Mouse (Mus musculus) kidney, embryonic 14.5 days (tissue): Measurements from ENCODE around the gene Fam187b. TPM values are rescaled to one million over a fixed set of nuclear protein-coding genes. Genes with fewer than 3 reads are reported as not detected.

Source experiments
- ATAC-seq: fragments of 200-750 bp; cut with Nextera tagmentation; 2 replicates; pipeline ENCODE4 v1.8.0; 2017; ENCODE audit warnings: moderate number of reproducible peaks, mild to moderate bottlenecking, moderate TSS enrichment, moderate library complexity; ENCODE audit not compliant: low FRiP score, low TSS enrichment
- H3K27ac ChIP-seq: fragments of 300-500 bp; sonication (generic); 2 replicates; pipeline ENCODE4 v1.5.1; 2014; ENCODE audit warnings: low read depth, mild to moderate bottlenecking, low read length, moderate library complexity, mixed read lengths
- H3K27me3 ChIP-seq: fragments of 300-500 bp; sonication (generic); 2 replicates; pipeline ENCODE4 v1.6.1; 2014; ENCODE audit warnings: mild to moderate bottlenecking, low read length; ENCODE audit not compliant: control insufficient read depth, insufficient read depth
- H3K36me3 ChIP-seq: fragments of 300-500 bp; sonication (generic); 2 replicates; pipeline ENCODE4 v1.6.1; 2014; ENCODE audit warnings: low read length, mixed read lengths; ENCODE audit not compliant: control insufficient read depth, insufficient read depth
- H3K4me1 ChIP-seq: fragments of 300-500 bp; sonication (generic); 2 replicates; pipeline ENCODE4 v1.6.1; 2014; ENCODE audit warnings: low read length, mixed read lengths; ENCODE audit not compliant: control insufficient read depth, insufficient read depth
- H3K4me2 ChIP-seq: fragments of 300-500 bp; sonication (generic); replicated peaks from 2 replicates; pipeline ENCODE4 v1.6.1; 2014; ENCODE audit warnings: low read depth, mild to moderate bottlenecking, low read length
- H3K4me3 ChIP-seq: fragments of 300-500 bp; sonication (generic); 2 replicates; pipeline ENCODE4 v1.5.1; 2014; ENCODE audit warnings: mild to moderate bottlenecking, low read length
- H3K9ac ChIP-seq: fragments of 300-500 bp; sonication (generic); 2 replicates; pipeline ENCODE4 v1.6.1; 2014; ENCODE audit warnings: low read depth, mild to moderate bottlenecking, low read length, moderate library complexity
- H3K9me3 ChIP-seq: fragments of 300-500 bp; sonication (generic); 2 replicates; pipeline ENCODE4 v1.6.1; 2016; ENCODE audit warnings: low read length; ENCODE audit not compliant: control insufficient read depth
- WGBS: fragments of 180-500 bp; shearing (Covaris S2); extraction: QIAGEN DNeasy Blood & Tissue Kit; methylation state at CpG from one replicate; pipeline ENCODE4 v1.1.7; 2014; 5-methylcytosine and 5-hydroxymethylcytosine counted together
- polyA plus RNA-seq: library from polyadenylated mRNA; unstranded; fragments of >200 nt; fragmentation: Nextera tagmentation; extraction: Ambion mirVana; gene quantifications from 2 replicates; pipeline ENCODE4 v1.2.1, GENCODE M21; 2014

Gene Fam187b
- polyA plus RNA-seq, 1 experiment from 2014 or later = 5.3 TPM

DNA sequence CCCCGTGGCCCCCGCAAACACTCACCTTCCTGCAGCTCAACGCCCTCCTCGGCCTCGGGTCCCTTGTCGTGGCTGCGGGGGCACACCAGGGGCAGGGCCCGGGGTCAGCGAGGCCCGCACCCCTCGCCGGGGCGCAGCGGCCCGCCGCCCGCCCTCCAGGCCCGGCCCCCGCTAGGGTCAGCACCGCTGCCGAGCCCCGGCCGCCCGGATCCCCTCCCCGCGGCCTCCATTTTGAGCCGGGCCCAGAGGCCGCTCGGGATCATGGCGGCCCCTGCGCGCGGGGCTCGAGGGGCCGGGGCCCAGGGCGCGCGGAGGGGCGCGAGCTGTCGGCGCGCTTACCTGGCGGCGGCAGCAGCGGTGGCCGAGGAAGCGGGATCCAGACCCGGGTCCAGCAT lies 17.2 kb upstream of the Fam187b start:
- Histone ChIP-seq H3K36me3 (peaks cover 53% of the 10 kb centered on the region), H3K27me3 (no peaks in the 10 kb centered on the region), H3K4me1 (peaks cover 11% of the 10 kb centered on the region; the same call in 1 of the 2 replicates), H3K4me2 (peak overlapping the region; percentile 87), H3K27ac (peak overlapping the region; percentile 98), H3K9ac (peak overlapping the region; percentile 99), H3K4me3 (peak overlapping the region; percentile 82), H3K9me3 (no peaks in the 10 kb centered on the region)
- peak; percentile 44 for ATAC-seq
- WGBS = 2% methylated on average over 15 of the region's 49 CpGs

DNA sequence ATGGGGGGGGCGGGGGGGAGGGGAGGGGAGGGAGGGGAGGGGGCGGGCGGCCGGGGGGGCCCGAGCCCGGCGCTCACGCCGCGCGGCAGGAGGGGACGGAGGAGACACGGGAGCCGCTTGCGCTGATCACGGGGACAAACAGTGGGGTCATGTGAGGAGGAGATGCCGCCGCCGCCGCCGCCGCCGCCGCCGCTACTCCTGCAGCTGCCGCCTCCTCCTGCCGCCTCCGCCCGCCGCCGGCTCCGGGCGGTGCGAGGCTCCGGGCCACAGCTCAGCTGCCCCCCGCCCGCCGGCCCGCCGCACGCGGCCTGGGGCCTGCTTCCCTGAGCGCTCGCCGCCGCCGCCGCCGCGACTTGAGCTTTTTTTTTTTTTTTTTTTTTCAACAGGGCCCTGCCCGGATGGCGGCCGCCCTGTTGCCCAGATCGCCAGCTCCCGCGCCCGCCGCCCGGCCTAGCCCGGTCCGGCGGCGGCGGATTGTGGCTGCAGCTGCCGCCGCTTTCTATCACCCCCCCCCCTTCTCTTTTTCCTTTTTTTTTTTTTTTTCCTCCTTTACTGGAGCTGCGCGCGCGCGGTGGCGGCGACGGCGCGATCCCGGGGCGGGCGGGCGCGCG lies 16.7 kb upstream of the Fam187b start, which contains the start of gene Usf2:
TSS of gene Usf2 (minus strand) at position 48 of the 611 bp plus-strand sequence.
- peaks cover 11% of the 10 kb centered on the region; the same call in 1 of the 2 replicates for H3K4me1 ChIP-seq
- under 1% methylated on average over 24 of the region's 82 CpGs for WGBS
- no peaks in the 10 kb centered on the region for H3K27me3 ChIP-seq
- ATAC-seq = peak; percentile 58
- peak within 1 kb of the TSS; percentile 87 for H3K4me2 ChIP-seq
- peak within 1 kb of the TSS; percentile 98 for H3K27ac ChIP-seq
- H3K4me3 ChIP-seq = peak within 1 kb of the TSS; percentile 82
- peaks cover 51% of the 10 kb centered on the region for H3K36me3 ChIP-seq
- H3K9me3 ChIP-seq = no peaks in the 10 kb centered on the region
- H3K9ac ChIP-seq = peak within 1 kb of the TSS; percentile 99

DNA sequence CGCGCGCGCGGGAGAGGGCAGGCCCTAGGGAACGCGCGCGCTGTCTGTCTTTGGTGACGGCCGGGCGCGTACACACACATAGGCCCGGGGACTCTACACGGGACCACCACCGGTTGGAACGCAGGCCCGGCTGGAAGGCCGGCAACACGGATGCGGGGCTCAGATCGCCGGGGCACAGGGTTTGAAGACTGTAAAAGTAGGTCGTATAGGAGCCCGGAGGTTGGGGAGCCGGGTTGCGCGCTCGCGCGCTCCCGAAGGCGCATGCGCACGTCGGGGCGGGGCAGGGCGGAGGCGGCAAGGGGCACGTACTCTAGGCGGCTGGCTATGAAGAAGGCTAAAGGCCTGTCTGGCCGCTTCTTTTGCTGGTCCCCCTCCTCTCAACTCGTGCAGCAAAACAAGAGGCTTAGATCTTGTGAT lies 16.2 kb upstream of the Fam187b start:
- Histone ChIP-seq H3K27ac (peak overlapping the region; percentile 98), H3K9me3 (no peaks in the 10 kb centered on the region), H3K27me3 (no peaks in the 10 kb centered on the region), H3K36me3 (peaks cover 48% of the 10 kb centered on the region), H3K4me3 (peak overlapping the region; percentile 82), H3K4me2 (peak overlapping the region; percentile 87), H3K4me1 (peaks cover 11% of the 10 kb centered on the region; the same call in 1 of the 2 replicates), H3K9ac (peak overlapping the region; percentile 99)
- under 1% methylated on average over 43 of the region's 43 CpGs for WGBS
- ATAC-seq = peak; percentile 53

DNA sequence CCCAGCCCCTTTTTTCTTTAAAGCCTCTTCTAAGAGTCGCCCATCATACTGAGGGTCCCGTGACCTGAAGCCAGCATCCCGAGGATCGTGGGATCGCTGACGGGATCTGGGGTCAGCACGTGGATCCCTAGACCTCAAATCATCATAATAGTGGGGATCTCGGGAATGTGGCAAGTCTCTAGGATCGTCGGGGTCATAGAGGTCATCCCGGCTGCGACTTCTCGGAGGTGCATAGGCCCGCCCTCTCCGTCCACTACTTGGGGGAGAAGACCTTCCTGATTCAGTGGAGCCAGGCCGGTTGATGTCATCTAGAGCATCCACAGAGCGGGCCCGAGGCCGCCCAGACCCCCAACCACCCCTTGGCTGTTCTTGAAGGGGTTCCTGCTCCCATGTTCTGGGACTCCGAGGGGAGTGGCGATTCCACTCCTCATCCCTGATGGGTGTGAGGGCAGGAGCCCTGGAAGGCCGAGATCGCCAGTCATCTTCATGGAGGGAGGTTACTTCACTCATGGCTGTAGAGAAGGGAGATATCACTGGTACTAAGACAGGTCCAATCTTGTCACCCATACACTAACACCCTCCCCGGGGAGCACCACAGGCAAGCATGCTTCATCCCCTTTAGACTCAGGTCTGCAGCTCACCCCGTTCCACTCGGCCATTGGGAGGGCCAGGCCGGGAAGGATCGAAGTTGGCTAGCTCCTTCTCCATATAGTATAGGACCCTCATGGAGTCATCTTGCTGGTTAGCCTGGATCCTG lies 15.3 kb upstream of the Fam187b start:
- Histone ChIP-seq H3K4me3 (peak overlapping the region; percentile 82), H3K36me3 (peaks cover 39% of the 10 kb centered on the region), H3K4me2 (peak overlapping the region; percentile 87), H3K9me3 (no peaks in the 10 kb centered on the region), H3K27me3 (no peaks in the 10 kb centered on the region), H3K4me1 (peaks cover 11% of the 10 kb centered on the region; the same call in 1 of the 2 replicates), H3K27ac (peak overlapping the region; percentile 98; the same call in 1 of the 2 replicates), H3K9ac (peak overlapping the region; percentile 99)
- ATAC-seq = no peak
- 67% methylated on average over 28 of the region's 28 CpGs for WGBS

DNA sequence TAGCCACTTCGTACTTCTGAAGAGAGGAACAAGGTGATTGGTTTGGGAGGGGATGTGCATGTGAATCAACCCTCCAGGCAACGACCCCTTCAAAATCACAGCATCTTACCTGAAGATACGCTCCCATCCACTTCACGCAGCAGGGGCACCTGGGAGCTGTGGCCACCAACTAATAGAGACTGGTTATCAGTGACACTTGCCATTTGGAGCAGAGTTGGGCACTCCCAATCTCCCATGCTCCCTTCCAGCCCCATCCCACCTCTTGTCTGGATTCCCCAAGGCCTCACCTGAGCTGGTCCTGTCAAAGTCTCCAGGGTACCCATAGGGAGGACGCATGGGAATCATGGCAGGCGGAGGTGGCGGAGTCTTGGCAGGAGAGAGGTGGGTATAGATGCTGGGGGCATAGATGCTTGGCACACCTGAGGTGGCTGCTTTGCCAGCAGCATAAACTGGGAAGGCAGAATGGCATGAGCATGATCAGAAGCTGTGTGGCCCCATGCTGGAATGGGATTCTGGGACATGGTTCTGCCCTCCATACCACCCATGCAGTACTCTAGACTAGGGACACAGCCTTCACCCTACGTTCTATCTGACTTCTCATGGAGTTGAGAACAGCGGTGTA lies 14.6 kb upstream of the Fam187b start:
- H3K27ac ChIP-seq = no peak overlapping the region
- no peak overlapping the region for H3K9ac ChIP-seq

DNA sequence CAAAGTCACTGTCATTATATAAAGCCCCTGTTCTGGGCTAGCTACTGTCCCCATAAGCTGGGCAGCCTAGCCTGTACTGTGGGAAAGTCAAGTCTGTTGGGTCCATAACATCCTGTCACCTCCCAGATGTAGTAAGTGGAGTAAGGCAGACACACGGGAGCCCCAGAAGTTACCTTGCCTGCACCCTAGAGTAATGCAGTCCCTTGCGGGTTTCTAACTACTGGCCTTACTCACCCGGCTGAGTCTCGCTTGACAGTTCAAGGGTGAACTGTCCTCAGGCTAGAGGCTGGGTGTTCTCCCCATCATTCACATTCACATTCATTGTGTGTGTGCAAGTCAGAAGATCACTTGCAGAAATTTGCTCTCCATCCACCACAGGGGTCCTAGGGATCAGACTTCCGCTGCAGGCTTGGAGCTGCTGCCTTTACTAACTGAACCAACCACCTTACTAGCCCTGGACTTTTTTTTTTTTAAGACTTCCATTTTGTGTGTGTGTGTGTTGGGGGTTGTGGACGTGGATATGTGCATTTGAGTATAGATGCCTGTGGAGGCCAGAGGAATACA lies 13.7 kb upstream of the Fam187b start:
- Histone ChIP-seq H3K36me3 (peaks cover 23% of the 10 kb centered on the region), H3K9ac (no peak overlapping the region), H3K4me2 (no peak overlapping the region), H3K4me3 (no peak overlapping the region), H3K27ac (no peak overlapping the region), H3K9me3 (no peaks in the 10 kb centered on the region), H3K27me3 (no peaks in the 10 kb centered on the region), H3K4me1 (peaks cover 11% of the 10 kb centered on the region; the same call in 1 of the 2 replicates)
- no peak for ATAC-seq
- WGBS = 88% methylated on average over 6 of the region's 6 CpGs

More for the DNA sequence above, 14.6 kb upstream of the Fam187b start:
- Histone ChIP-seq H3K4me1 (peaks cover 11% of the 10 kb centered on the region; the same call in 1 of the 2 replicates), H3K9me3 (no peaks in the 10 kb centered on the region), H3K27me3 (no peaks in the 10 kb centered on the region), H3K4me2 (no peak overlapping the region), H3K36me3 (peaks cover 32% of the 10 kb centered on the region), H3K4me3 (no peak overlapping the region)
- 97% methylated on average over 9 of the region's 9 CpGs for WGBS
- no peak for ATAC-seq

DNA sequence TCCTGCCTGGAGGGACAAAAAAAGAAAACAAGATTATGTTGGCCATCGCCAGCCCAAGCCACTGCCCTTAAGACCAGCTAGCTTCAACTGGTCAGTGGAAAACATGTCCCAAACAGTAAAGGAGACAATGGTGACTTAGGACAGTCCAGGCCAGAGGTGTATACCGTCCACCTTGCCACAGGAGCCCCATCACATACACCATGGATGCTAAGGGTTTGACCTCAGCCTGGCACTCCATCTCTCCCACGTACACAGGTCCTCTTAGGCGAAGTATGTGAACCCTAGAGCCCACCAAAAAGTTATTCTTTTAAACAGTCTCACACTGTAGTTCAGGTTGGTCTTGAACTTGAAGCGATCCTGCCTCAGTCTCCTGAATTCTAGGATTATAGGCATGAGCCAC lies 10.7 kb upstream of the Fam187b start:
- no peak overlapping the region for H3K4me2 ChIP-seq
- no peak overlapping the region for H3K9ac ChIP-seq
- H3K9me3 ChIP-seq = no peaks in the 10 kb centered on the region
- H3K4me3 ChIP-seq = no peak overlapping the region
- peaks cover 18% of the 10 kb centered on the region for H3K36me3 ChIP-seq
- 88% methylated on average over 5 of the region's 5 CpGs for WGBS
- no peak for ATAC-seq
- H3K4me1 ChIP-seq = 0 out of 2 replicates have a peak, but pooled peaks cover 5% of the 10 kb centered on the region
- H3K27me3 ChIP-seq = no peaks in the 10 kb centered on the region
- no peak overlapping the region for H3K27ac ChIP-seq

DNA sequence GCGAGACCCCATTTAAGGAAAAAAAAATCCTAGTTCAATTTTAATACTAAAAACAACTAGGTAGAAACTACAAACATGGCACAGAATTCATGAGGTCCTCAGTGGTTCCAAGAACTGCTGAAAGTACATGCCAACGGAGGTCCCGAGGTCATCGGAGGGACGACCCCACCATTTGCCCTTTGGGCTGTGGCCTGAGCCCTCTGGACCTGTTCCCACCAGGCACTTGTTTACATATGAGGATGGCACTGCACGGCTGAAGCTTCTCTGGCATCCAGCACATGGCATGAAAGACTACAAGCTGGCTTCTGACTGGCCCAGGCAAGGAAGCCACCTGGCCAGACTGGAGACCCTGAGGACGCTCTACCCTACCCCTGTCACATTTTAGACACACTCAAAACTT lies 9.2 kb upstream of the Fam187b start:
- Histone ChIP-seq H3K27me3 (no peaks in the 10 kb centered on the region), H3K9me3 (no peaks in the 10 kb centered on the region), H3K4me3 (no peak overlapping the region), H3K36me3 (peaks cover 15% of the 10 kb centered on the region), H3K4me2 (no peak overlapping the region), H3K4me1 (no peaks in the 10 kb centered on the region), H3K9ac (no peak overlapping the region), H3K27ac (no peak overlapping the region)
- WGBS = 85% methylated on average over 7 of the region's 7 CpGs
- no peak for ATAC-seq
